Mouse (Mus musculus) CH12.LX (cell line): Measurements from ENCODE around the gene Zfr2. TPM values are rescaled to one million over a fixed set of nuclear protein-coding genes. Genes with fewer than 3 reads are reported as not detected.
A peak's percentile ranks its signal among the peaks of the same experiment; 100 is the strongest.

Source experiments
- DNase-seq: peaks from one replicate; pipeline ENCODE4 v3.0.0-alpha.2; 2013; ENCODE audit errors: extremely low read depth
- H3K27ac ChIP-seq: 2 replicates; pipeline ENCODE4 v1.5.1; 2012; ENCODE audit warnings: low read depth, mild to moderate bottlenecking, control low read depth, moderate library complexity; ENCODE audit not compliant: insufficient read depth
- H3K27me3 ChIP-seq: replicated peaks from 2 replicates; pipeline ENCODE3; 2012; ENCODE audit warnings: inconsistent platforms
- H3K36me3 ChIP-seq, 2 experiments: replicated peaks in 1 of 2; 2 replicates each; pipeline versions ENCODE3 to v1.6.1; 2012; ENCODE audit warnings: inconsistent platforms in 1 of 2, low read length in 1 of 2, mild to moderate bottlenecking in 1 of 2, mixed read lengths in 1 of 2, moderate library complexity in 1 of 2; ENCODE audit not compliant: control insufficient read depth in 1 of 2, insufficient read depth in 1 of 2
- H3K4me1 ChIP-seq, 2 experiments: 2 replicates each; pipeline ENCODE4 v1.6.1; 2012; ENCODE audit warnings: inconsistent platforms in 1 of 2, moderate library complexity in 1 of 2; ENCODE audit not compliant: insufficient read depth in 2 of 2, control insufficient read depth in 1 of 2
- H3K4me2 ChIP-seq: 2 replicates; pipeline ENCODE4 v1.6.1; 2012; ENCODE audit warnings: low read depth, mild to moderate bottlenecking, control low read depth; ENCODE audit not compliant: poor library complexity, insufficient read depth, severe bottlenecking
- H3K4me3 ChIP-seq, 3 experiments: fragments of 150-350 bp in 1 of 3; sonication (generic) in 1 of 3; replicated peaks in 1 of 3; 2 replicates each; pipeline versions ENCODE3 to v1.5.1; 2011 to 2012; ENCODE audit warnings: low read depth in 2 of 3, low read length in 2 of 3, mild to moderate bottlenecking in 2 of 3, moderate library complexity in 2 of 3, control low read depth in 1 of 3, improper control_type of control experiment in 1 of 3, inconsistent platforms in 1 of 3, mixed read lengths in 1 of 3; ENCODE audit not compliant: poor library complexity in 1 of 3
- H3K79me2 ChIP-seq: replicated peaks from 2 replicates; pipeline ENCODE4 v1.6.1; 2012; ENCODE audit warnings: mild to moderate bottlenecking, moderate library complexity; ENCODE audit not compliant: control insufficient read depth, poor library complexity, insufficient read depth, severe bottlenecking; ENCODE audit errors: extremely low read depth
- H3K9ac ChIP-seq: 2 replicates; pipeline ENCODE4 v1.6.1; 2012; ENCODE audit warnings: low read depth, mild to moderate bottlenecking, control low read depth, moderate library complexity; ENCODE audit not compliant: insufficient read depth
- H3K9me3 ChIP-seq: replicated peaks from 2 replicates; pipeline ENCODE3; 2012; ENCODE audit warnings: low read length, inconsistent platforms, mixed read lengths
- ELF1 ChIP-seq: IDR thresholded peaks from 2 replicates; pipeline ENCODE4 v1.6.1; 2014; ENCODE audit warnings: low read depth, mild to moderate bottlenecking, inconsistent platforms, low read length, improper control_type of control experiment
- GABPA ChIP-seq: IDR thresholded peaks from 2 replicates; pipeline ENCODE4 v1.6.1; 2012; ENCODE audit warnings: low read depth, low read length, improper control_type of control experiment, inconsistent platforms; ENCODE audit not compliant: insufficient replicate concordance
- HCFC1 ChIP-seq: IDR thresholded peaks from 2 replicates; pipeline ENCODE4 v1.6.1; 2012; ENCODE audit warnings: low read depth, mild to moderate bottlenecking, inconsistent platforms, low read length, improper control_type of control experiment
- IRF4 ChIP-seq: IDR thresholded peaks from 2 replicates; pipeline ENCODE4 v1.6.1; 2014; ENCODE audit warnings: low read depth, mild to moderate bottlenecking, inconsistent platforms, low read length, improper control_type of control experiment
- JUN ChIP-seq: IDR thresholded peaks from 2 replicates; pipeline ENCODE4 v1.6.1; 2011; ENCODE audit warnings: low read depth, mild to moderate bottlenecking, low read length, improper control_type of control experiment, moderate library complexity; ENCODE audit not compliant: insufficient read depth
- JUND ChIP-seq: conservative IDR thresholded peaks from 2 replicates; pipeline ENCODE4 v1.6.1; 2011; ENCODE audit warnings: low read depth, low read length, improper control_type of control experiment
- MAFK ChIP-seq: IDR thresholded peaks from 2 replicates; pipeline ENCODE4 v1.6.1; 2011; ENCODE audit warnings: low read length, improper control_type of control experiment; ENCODE audit not compliant: insufficient replicate concordance
- RCOR1 ChIP-seq: conservative IDR thresholded peaks from 2 replicates; pipeline ENCODE4 v1.6.1; 2012; ENCODE audit warnings: low read depth, mild to moderate bottlenecking, inconsistent platforms, low read length, improper control_type of control experiment
- SIN3A ChIP-seq: IDR thresholded peaks from 2 replicates; pipeline ENCODE4 v1.6.1; 2012; ENCODE audit warnings: low read length, improper control_type of control experiment, inconsistent platforms
- TBP ChIP-seq: conservative IDR thresholded peaks from 2 replicates; pipeline ENCODE4 v1.6.1; 2011; ENCODE audit warnings: low read depth, low read length, improper control_type of control experiment
- UBTF ChIP-seq: IDR thresholded peaks from 2 replicates; pipeline ENCODE4 v1.6.1; 2012; ENCODE audit warnings: low read depth, mild to moderate bottlenecking, inconsistent platforms, low read length, improper control_type of control experiment, moderate library complexity
- ZMIZ1 ChIP-seq: IDR thresholded peaks from 2 replicates; pipeline ENCODE4 v1.6.1; 2012; ENCODE audit warnings: low read depth, mild to moderate bottlenecking, inconsistent platforms, low read length, improper control_type of control experiment
- ZNF384 ChIP-seq: IDR thresholded peaks from 2 replicates; pipeline ENCODE4 v1.6.1; 2012; ENCODE audit warnings: low read depth, low read length, improper control_type of control experiment, inconsistent platforms
- dilution Hi-C: fragments of 300-500 bp; cut with MboI; formaldehyde crosslinking; loops from 2 replicates; pipeline ENCODE4 v1.14.3; 2020; ENCODE audit warnings: low sequenced_read_pairs; ENCODE audit not compliant: extremely low pct_unique_long_range_greater_than_20kb, extremely low pct_ligation_motif_present
- in situ Hi-C: fragments of 300-500 bp; cut with MboI; formaldehyde crosslinking; loops from 3 replicates; pipeline ENCODE4 v1.14.3; 2019; ENCODE audit warnings: low sequenced_read_pairs, low pct_ligation_motif_present, low pct_unique_long_range_greater_than_20kb, mixed read lengths
- polyA plus RNA-seq: library from polyadenylated mRNA; unstranded; fragments of >175 nt; gene quantifications from 2 replicates; pipeline ENCODE4 v1.2.1, GENCODE M21; 2012; ENCODE audit warnings: low read depth; ENCODE audit not compliant: insufficient read length
- total RNA-seq, 2 experiments: library from RNA; depleted of rRNA; stranded (reverse); fragments of 300-350 nt in 1 of 2; fragments of >200 nt in 1 of 2; gene quantifications; 2 replicates each; pipeline ENCODE4 v1.2.3; 2012 to 2014

Gene Zfr2
- total and polyA plus RNA-seq, 3 experiments = 1.0 to 13.5 (median 2.4) TPM

GRCm38 (mm10) chr10:81244595-81244994 is 11.6 kb downstream of the Zfr2 start (continued):
- no peak for TF ChIP-seq ZNF384
- no peak for TF ChIP-seq GABPA
- peak; percentile 79 for TF ChIP-seq ELF1
- TF ChIP-seq MAFK = no peak
- no peak for TF ChIP-seq JUN
- no peak for TF ChIP-seq RCOR1
- no peak for TF ChIP-seq JUND
- TF ChIP-seq TBP = no peak

- peaks cover 16 to 25% of the 10 kb centered on the region in 2 experiments for H3K4me1 ChIP-seq
- in situ Hi-C loops = no loop called here
- no peak for TF ChIP-seq ELF1
- no peak for TF ChIP-seq MAFK
- no peak for TF ChIP-seq UBTF
- TF ChIP-seq IRF4 = no peak
- no peak for TF ChIP-seq JUND
- no peak for TF ChIP-seq SIN3A
- TF ChIP-seq GABPA = no peak
- no peak for TF ChIP-seq JUN
- H3K27ac ChIP-seq = no peak overlapping the region
- H3K4me2 ChIP-seq = no peak overlapping the region
- peaks cover 21 to 73% of the 10 kb centered on the region in 2 experiments for H3K36me3 ChIP-seq
- dilution Hi-C loops = no loop called here
- no peaks in the 10 kb centered on the region for H3K27me3 ChIP-seq
- no peak overlapping the region for H3K4me3 ChIP-seq
- no peaks in the 10 kb centered on the region for H3K9me3 ChIP-seq
- DNase-seq = no peak
- H3K9ac ChIP-seq = no peak overlapping the region
- no peaks in the 10 kb centered on the region for H3K79me2 ChIP-seq
Observed at GRCm38 (mm10) chr10:81245166-81245565, 12.2 kb downstream of the Zfr2 start.

- H3K9me3 ChIP-seq = no peaks in the 10 kb centered on the region
- no peak overlapping the region for H3K9ac ChIP-seq
- no peaks in the 10 kb centered on the region for H3K79me2 ChIP-seq
- peaks cover 26 to 79% of the 10 kb centered on the region in 2 experiments for H3K36me3 ChIP-seq
- H3K4me3 ChIP-seq = no peak overlapping the region
- in situ Hi-C loops = no loop called here
- H3K4me2 ChIP-seq = no peak overlapping the region
- TF ChIP-seq UBTF (no peak), ZMIZ1 (no peak), HCFC1 (no peak)
- DNase-seq = no peak
- dilution Hi-C loops = no loop called here
- H3K4me1 ChIP-seq = peaks cover 16 to 22% of the 10 kb centered on the region in 2 experiments
- H3K27me3 ChIP-seq = no peaks in the 10 kb centered on the region
- H3K27ac ChIP-seq = no peak overlapping the region
Observed at GRCm38 (mm10) chr10:81247804-81248203, 14.8 kb downstream of the Zfr2 start.
